Mouse (Mus musculus) inflammation-experienced regulatory T-cells, adult 16 weeks (primary cell): Measurements from ENCODE around the gene Wfikkn1. TPM values are rescaled to one million over a fixed set of nuclear protein-coding genes. Genes with fewer than 3 reads are reported as not detected.

ENCODE experiments used
- polyA plus RNA-seq: library from polyadenylated mRNA; unstranded; fragments of 100-300 nt; shearing (Covaris generic); gene quantifications from one replicate; pipeline ENCODE4 v1.2.1, GENCODE M21; 2017

The Wfikkn1 gene
- 1.0 TPM for polyA plus RNA-seq

DNA sequence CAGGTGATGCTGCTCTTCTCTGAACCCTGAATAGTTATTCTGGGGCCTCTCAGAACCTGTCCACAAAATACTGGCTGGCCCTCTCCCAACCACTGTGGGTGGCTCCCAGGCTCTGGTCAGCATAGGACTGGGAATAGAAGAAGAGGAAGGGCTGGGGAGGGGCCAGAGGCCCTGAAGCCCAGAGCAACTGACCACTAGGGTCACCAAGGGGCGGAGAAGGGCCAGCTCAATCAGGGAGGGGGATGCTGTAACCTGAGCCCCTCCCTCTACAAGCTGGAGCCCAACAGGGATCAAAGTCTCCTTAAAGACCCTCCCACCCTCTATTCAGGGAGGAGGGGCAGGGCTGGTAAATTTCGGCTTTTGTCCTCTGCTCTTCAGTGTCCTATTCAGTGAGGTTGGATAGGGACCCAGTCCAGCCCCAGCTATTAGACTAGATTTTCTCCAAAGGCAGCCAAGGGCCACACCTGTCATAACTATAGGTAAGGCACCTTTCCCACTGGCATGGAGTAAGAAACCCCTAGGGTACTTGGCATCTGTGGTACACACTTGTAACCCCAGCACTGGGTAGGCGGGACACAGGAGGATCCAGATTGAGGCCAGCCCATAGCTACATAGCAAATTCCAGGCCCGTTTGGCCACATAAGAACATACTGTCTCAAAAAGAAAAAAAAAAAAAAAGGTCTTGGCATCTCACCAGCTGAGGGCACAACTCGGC is at the start of gene Wfikkn1:
Gene Wfikkn1 (minus strand): TSS at position 663 of the 715 bp plus-strand sequence.

DNA sequence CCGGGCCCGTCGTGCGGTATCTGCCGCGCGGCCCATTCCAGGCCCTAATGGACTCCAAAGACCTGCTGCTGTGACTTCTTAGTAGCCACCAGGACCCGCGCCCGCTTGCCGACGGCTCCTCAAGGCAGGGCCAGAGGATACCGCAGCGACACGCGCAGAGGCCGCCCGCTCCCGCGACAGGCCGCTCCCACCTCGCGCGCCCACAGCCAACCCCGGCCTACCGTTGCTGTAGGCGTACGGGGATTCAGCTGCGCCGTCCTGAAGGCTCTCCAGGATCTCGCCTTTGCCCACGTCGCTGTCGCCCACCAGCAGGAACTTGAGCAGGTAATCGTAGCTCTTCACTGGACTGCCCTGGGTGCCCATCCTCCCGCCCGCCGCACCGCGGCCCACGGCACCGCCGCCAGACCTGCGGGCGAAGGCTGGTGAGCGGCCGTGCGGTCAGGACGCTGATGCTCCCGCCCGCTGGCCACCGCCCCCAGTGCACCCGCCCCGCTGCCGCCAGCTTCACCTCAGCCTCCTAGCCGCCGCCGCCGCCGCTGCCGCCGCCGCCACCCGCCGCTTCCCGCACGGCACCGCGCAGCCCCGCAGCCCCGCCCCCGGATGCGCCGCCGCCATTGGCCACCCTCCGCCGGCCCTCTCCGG is 38.6 kb upstream of the Wfikkn1 start, which contains the start of gene Rab40c:
Gene Rab40c (minus strand): TSS at position 584 of the 642 bp plus-strand sequence.

GRCm38 (mm10) chr17:25874721-25875170 is 5.9 kb downstream of the Wfikkn1 start, which contains the start of gene Mettl26:
Gene Mettl26 (plus strand): TSS chr17:25875074.

GRCm38 (mm10) chr17:25868601-25869191 is 12.0 kb downstream of the Wfikkn1 start, which contains the start of gene Mcrip2:
Gene Mcrip2 (minus strand): TSS chr17:25868764.

GRCm38 (mm10) chr17:25860832-25861703 is 19.6 kb downstream of the Wfikkn1 start, which contains the start of gene Wdr90:
Gene Wdr90 (minus strand): TSS chr17:25861501.

DNA sequence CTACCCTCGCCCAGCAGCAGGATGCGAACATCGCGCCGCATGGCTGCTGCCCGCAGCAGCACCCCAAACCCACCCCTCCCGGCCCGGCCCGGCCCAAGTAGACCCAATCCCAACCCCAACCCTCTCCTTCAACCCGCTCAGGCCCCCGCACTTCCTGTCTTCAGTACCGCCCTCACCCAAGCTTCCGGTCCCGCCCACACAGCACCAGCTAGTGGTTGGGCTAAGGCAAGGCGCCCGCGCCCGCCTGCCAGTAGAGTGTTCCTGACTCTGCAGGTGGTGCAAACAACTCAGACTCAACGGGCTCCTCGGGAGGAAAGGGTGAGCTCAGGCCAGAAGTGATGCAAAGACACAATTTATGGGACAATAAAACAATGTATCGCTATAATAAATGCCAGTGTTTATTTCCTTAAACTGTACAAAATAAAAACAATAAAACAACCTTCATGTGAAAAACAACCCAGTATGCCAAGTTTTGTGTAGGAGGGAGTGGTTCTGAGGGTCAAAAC is 36.2 kb downstream of the Wfikkn1 start, which contains the start of gene Rhot2:
Gene Rhot2 (minus strand): TSS at position 456 of the 506 bp plus-strand sequence.

DNA sequence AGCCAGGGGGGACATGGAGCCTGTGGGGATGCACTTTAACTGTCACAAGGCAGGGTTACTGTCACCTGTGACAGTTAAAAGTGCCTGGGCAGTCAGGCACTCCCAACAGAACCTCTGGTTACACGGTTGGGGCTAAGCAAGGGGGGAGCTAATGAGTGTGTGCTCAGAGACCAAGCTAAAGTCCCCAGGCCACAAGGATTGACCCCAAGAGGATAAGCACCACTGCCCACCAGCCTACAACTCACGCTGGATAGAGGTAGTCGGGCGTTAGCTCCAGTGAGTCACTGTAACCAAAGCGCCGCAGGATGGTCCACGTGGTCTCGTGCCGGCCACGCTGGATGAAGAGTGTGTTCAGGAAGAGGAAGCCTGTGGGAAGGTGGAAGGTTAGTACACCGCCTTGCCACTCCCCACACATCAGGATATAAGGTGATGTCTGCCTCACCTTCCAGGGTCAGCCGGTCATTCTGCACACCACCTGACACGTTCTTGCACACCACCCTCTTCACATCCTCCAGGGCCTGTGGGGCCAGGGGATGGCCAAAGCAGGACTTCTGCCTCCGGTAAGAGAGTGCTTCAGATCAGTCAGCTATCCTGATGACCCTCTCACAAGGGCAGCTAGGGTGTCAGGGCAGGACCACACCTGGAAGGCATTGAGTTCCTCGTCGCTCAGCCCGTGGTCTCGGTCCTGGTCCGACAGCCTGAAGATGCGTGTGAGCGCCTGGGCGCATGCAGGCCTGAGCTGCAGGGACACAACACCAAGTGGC is 39.4 kb downstream of the Wfikkn1 start, which contains the start of gene Gm20683:
Gene Gm20683 (minus strand): TSS at position 647 of the 764 bp plus-strand sequence.

GRCm38 (mm10) chr17:25837076-25837410 is 43.6 kb downstream of the Wfikkn1 start, which contains the start of gene Rhbdl1:
Gene Rhbdl1 (minus strand): TSS chr17:25837295.

GRCm38 (mm10) chr17:25833291-25833663 is 47.4 kb downstream of the Wfikkn1 start, which contains the start of gene Stub1:
Gene Stub1 (minus strand): TSS chr17:25833404.

GRCm38 (mm10) chr17:25828712-25829557 is 51.7 kb downstream of the Wfikkn1 start, which contains the start of gene Jmjd8:
Gene Jmjd8 (plus strand): TSS chr17:25828867.

Other genes starting within 250 kb of the Wfikkn1 start
- gene Gng13, start 163.7 kb downstream of the Wfikkn1 start, polyA plus RNA-seq: not detected
- gene Chtf18, start 153.4 kb downstream of the Wfikkn1 start, polyA plus RNA-seq: 7.4 TPM
- gene Rpusd1, start 153.2 kb downstream of the Wfikkn1 start, polyA plus RNA-seq: 18.0 TPM
- not detected for gene Mslnl, start 144.8 kb downstream of the Wfikkn1 start, polyA plus RNA-seq
- gene Msln, start 126.5 kb downstream of the Wfikkn1 start, polyA plus RNA-seq: not detected
- 32.2 TPM for gene Narfl, start 107.1 kb downstream of the Wfikkn1 start, polyA plus RNA-seq
- gene Haghl, start 95.2 kb downstream of the Wfikkn1 start, polyA plus RNA-seq: 59.1 TPM
- gene Ccdc78, start 94.3 kb downstream of the Wfikkn1 start, polyA plus RNA-seq: 0.35 TPM
- gene Fam173a, start 88.0 kb downstream of the Wfikkn1 start, polyA plus RNA-seq: 247 TPM
- not detected for gene AC134908.4, start 85.2 kb downstream of the Wfikkn1 start, polyA plus RNA-seq
- 15.2 TPM for gene Metrn, start 83.7 kb downstream of the Wfikkn1 start, polyA plus RNA-seq
- gene Fbxl16, start 71.8 kb downstream of the Wfikkn1 start, polyA plus RNA-seq: not detected
- gene Wdr24, start 57.2 kb downstream of the Wfikkn1 start, polyA plus RNA-seq: 54.5 TPM
- 46.5 TPM for gene Jmjd8, start 52.0 kb downstream of the Wfikkn1 start, polyA plus RNA-seq
- 123 TPM for gene Stub1, start 47.5 kb downstream of the Wfikkn1 start, polyA plus RNA-seq
- 0.80 TPM for gene Rhbdl1, start 43.6 kb downstream of the Wfikkn1 start, polyA plus RNA-seq
- 0.59 TPM for gene Gm20683, start 39.1 kb downstream of the Wfikkn1 start, polyA plus RNA-seq
- 49.6 TPM for gene Rhot2, start 36.0 kb downstream of the Wfikkn1 start, polyA plus RNA-seq
- gene Wdr90, start 19.4 kb downstream of the Wfikkn1 start, polyA plus RNA-seq: 9.9 TPM
- 6.3 TPM for gene Mcrip2, start 12.1 kb downstream of the Wfikkn1 start, polyA plus RNA-seq
- gene Mettl26, start 5.8 kb downstream of the Wfikkn1 start, polyA plus RNA-seq: 103 TPM
- 9.1 TPM for gene Rab40c, start 38.9 kb upstream of the Wfikkn1 start, polyA plus RNA-seq
- 76.3 TPM for gene Pigq, start 64.1 kb upstream of the Wfikkn1 start, polyA plus RNA-seq
- gene Nhlrc4, start 64.1 kb upstream of the Wfikkn1 start, polyA plus RNA-seq: not detected
- not detected for gene A930017K11Rik, start 71.7 kb upstream of the Wfikkn1 start, polyA plus RNA-seq
- 27.9 TPM for gene Capn15, start 104.9 kb upstream of the Wfikkn1 start, polyA plus RNA-seq
- 2.0 TPM for gene Rab11fip3, start 188.7 kb upstream of the Wfikkn1 start, polyA plus RNA-seq
- 37.0 TPM for gene Decr2, start 209.5 kb upstream of the Wfikkn1 start, polyA plus RNA-seq
- gene Nme4, start 214.7 kb upstream of the Wfikkn1 start, polyA plus RNA-seq: 1.2 TPM
- gene Tmem8, start 232.4 kb upstream of the Wfikkn1 start, polyA plus RNA-seq: 6.5 TPM
- gene Mrpl28, start 242.6 kb upstream of the Wfikkn1 start, polyA plus RNA-seq: 88.5 TPM